Mouse (Mus musculus): ENCODE data around the gene Celf2.

The Celf2 gene

DNA sequence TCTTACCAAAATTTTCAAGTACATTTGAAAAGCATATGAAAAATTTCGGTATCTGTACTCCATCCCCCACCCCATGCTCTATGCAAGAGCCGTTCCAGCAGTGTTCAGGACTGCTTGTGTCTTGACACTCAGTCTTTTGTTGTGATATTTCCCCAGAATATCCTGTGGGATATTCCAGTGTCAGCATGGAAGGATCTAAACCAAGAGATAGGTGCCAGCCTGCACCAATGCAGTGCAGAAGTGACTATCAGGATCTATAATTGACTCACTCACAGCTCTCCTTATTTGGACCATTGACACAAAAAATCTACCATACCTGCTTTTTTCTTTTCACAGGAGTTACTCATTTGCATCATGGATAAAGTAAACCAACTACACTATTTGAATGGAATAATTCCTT is 116.9 kb downstream of the Celf2 start:
- no peak for DNase-seq (ENCODE audit: low read depth, low spot score)

GRCm38 (mm10) chr2:7389264-7389663 is 120.1 kb downstream of the Celf2 start:
- no peak for DNase-seq (ENCODE audit: low read depth, low spot score)

DNA sequence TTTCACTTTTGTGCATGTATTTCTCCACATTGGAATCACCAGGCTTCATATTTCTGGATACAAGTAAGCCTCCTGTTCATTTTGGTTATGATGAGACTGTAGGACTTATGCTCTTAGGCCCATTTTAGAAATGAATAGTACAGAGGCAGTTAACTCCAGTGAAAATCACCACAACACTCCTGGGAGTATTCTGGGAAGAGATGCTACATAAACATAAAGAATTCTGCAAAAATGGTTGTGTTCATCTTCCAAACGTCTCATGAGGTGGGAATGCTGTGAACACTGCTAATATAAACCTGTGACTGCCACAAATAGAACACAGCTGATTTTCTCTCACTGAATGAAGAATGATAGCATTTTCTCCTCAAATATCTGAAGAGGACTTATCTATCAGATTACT is 130.6 kb downstream of the Celf2 start:
- DNase-seq (ENCODE audit: low read depth, low spot score): no peak

DNA sequence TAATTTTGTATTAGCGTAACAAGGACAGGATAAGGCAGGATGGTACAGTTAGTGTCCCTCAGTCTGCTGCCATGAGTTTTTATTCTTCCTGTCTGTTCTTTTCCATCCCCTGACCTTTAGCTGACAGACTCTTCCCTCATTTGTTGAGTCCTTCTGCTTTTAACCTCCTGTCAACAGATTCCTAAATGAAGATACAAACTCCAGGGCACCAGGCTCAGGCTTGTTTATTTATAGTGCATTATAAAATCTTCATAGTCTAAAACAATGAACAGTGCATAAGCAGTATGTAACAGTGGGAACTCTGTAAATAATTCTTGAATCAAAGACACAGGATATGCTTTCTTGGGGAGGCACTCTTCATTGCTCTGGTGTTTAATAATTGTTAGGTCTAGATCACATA is 131.5 kb downstream of the Celf2 start:
- no peak for DNase-seq (ENCODE audit: low read depth, low spot score)

GRCm38 (mm10) chr2:7367738-7368137 is 141.6 kb downstream of the Celf2 start:
- no peak for DNase-seq (ENCODE audit: low read depth, low spot score)

- DNase-seq (ENCODE audit: low read depth, low spot score): no peak
Observed at GRCm38 (mm10) chr2:7359557-7359956, 149.8 kb downstream of the Celf2 start.

- no peak for DNase-seq (ENCODE audit: low read depth, low spot score)
Observed at GRCm38 (mm10) chr2:7358816-7359215, 150.5 kb downstream of the Celf2 start.

DNA sequence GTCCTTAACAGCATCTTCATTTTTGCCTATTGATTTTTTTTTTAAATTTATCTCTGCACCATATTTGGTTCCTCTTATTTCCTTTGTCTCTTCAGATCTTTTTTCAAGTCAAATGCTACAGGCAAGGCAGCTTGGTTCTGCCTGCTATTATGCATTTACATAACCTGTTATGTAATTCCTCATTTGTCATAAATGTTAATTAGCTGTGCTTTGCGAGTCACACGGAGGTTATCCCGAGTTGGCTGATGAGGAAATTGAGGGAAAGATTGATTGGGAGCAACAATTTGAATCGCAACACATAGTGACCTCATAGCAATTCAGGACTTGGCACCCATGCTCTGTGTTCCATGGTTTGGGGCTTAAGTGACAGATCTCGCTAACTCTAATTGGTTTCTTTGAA is 158.1 kb downstream of the Celf2 start:
- DNase-seq (ENCODE audit: low read depth, low spot score): no peak

- no peak for DNase-seq (ENCODE audit: low read depth, low spot score)
Observed at GRCm38 (mm10) chr2:7346703-7347461, 162.5 kb downstream of the Celf2 start.

- DNase-seq (ENCODE audit: low read depth, low spot score): no peak
Observed at GRCm38 (mm10) chr2:7344951-7345350, 164.4 kb downstream of the Celf2 start.

DNA sequence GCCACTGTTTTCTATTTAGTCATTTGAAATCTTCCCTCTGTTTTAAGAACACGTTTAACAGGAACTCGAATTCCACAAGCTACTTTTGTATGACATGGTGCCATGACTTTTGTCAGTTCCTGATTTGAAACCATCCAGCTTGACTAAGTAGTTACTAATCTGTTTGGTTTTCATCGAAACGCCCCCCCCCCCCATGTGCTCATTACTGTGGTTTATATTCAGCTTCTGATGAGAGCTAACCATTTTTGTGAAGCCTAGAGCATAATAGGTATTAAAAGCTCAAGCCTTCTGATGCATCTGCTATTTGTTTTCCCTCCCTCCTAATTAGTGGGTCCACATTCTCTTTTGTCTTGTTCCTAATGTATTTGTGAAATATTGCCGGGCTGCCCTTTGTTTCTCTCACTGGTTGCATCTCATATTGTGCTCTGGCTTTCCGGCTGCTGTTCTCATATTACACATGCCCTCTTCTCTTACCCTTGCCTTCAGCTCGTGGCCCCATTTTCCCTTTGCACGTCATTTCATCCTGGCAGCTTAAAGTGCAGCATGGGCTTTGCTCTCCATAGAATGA is 166.4 kb downstream of the Celf2 start:
- DNase-seq (ENCODE audit: low read depth, low spot score): no peak

GRCm38 (mm10) chr2:7334846-7335245 is 174.5 kb downstream of the Celf2 start:
- DNase-seq (ENCODE audit: low read depth, low spot score): no peak

DNA sequence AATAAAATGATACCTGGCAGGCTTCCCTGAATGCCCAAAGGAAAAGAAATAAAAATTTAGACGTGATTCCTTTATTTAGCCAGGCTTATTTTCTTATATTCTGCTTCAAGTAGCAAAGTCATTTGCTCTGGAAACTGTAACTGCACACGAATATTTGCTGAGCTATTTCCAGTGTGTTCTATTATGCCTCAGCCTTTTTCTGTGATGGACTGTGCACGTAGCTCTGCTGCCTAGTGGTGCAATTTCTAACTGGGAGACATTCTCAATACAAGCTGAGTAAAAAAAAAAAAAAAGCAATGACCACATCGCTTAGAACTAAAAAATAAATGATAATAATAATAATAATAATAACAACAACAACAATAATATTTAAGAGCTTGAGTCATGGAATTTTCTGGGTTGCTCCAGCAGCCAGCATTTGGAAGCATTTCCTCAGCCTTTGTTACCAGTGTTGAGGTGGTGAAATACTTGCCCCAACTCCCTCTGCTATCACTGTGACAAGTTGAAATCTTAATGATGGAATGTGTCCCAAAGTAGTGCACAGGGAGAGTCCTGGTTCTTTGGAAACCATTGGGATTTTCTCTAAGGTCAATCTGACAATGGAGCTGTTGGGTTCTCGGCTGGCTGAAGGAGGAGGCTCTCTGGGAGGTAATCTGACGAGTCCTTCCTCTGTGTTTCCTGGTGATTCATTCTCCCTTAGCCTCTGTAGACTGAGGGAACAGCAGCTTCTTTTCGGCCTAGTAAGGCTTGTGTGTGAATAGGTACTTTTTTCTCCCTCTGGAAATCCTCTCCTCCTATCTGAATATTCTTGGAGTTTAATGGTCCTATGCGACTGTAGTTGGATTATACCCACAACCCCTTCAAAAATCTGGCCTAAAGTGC is 181.1 kb downstream of the Celf2 start:
- no peak for DNase-seq (ENCODE audit: low read depth, low spot score)

- DNase-seq (ENCODE audit: low read depth, low spot score): no peak
Observed at GRCm38 (mm10) chr2:7319760-7320159, 189.6 kb downstream of the Celf2 start.

DNA sequence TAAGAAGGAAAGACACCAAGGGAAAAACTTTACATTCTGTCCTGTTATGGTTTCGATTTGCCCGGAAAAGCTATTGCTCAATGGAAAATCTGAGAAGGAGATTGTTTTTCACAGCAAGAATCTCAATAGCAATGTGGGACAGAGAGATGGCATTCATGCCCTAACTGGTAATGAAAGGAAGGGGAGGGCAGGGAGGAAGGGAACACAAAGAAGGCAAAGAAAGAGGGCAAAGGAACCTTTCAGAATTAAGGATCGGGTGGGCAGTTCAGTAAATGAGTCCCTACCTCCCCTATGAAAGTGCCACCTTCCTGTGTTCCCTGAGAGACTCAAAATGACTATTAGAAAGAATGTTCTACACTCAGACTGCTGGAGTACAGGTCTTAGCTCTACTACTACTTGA is 197.6 kb downstream of the Celf2 start:
- no peak for DNase-seq (ENCODE audit: low read depth, low spot score)

GRCm38 (mm10) chr2:7310840-7311182 is 198.6 kb downstream of the Celf2 start:
- no peak for DNase-seq (ENCODE audit: low read depth, low spot score)

- DNase-seq (ENCODE audit: low read depth, low spot score): no peak
Observed at GRCm38 (mm10) chr2:7310129-7310839, 199.1 kb downstream of the Celf2 start.

DNA sequence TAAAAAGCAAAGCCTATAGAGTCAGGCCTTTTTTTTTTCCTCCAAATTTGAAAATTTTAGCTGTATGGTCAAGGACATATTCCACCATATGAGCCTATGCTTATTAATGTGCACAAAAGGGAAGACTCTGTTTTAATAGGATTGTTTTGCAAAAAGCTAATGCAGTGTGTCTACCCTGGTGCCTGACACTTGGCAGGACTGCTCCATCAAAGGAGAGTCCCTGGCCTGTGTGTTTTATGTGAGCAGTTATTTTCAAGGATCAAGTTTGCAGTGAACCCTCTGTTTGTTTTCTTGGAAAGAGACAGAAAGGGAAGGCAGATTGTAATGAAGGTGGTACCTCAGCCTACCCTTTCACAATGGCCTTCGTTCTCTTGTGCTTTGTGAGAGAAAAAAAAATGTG is 200.0 kb downstream of the Celf2 start:
- no peak for DNase-seq (ENCODE audit: low read depth, low spot score)

GRCm38 (mm10) chr2:7308731-7309130 is 200.6 kb downstream of the Celf2 start:
- no peak for DNase-seq (ENCODE audit: low read depth, low spot score)

DNA sequence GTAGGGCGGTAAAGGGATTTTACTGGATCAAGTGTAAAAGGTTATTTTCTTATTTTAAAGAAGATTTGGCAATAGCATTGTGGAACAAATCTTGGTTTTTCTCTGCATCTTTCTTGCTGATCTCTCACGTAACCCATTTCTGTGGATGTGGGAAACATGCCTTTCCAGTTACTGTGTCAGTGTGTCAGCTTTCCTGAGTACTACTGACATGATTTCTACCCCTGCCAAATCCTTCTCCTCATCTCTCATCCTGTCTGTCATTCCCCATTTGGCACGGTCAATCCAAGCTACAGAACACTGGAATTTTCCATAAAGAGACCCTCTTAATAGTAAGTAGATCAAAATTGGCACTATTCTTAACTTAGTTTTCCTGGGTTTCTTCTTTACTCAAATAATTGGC is 221.9 kb downstream of the Celf2 start:
- DNase-seq (ENCODE audit: low read depth, low spot score): no peak

GRCm38 (mm10) chr2:7273214-7273613 is 236.1 kb downstream of the Celf2 start:
- no peak for DNase-seq (ENCODE audit: low read depth, low spot score)

- DNase-seq (ENCODE audit: low read depth, low spot score): no peak
Observed at GRCm38 (mm10) chr2:7270051-7270450, 239.3 kb downstream of the Celf2 start.
